Mouse (Mus musculus) MEL (cell line): Measurements from ENCODE around the gene Sbk1. TPM values are rescaled to one million over a fixed set of nuclear protein-coding genes. Genes with fewer than 3 reads are reported as not detected.
"Not testable (repeated sequence)": the region's sequence is repeated elsewhere in the genome, so short reads cannot be mapped to it uniquely, and the experiment has no call there.

Source experiments
- DNase-seq: peaks from one replicate; pipeline ENCODE4 v3.0.0; 2011; ENCODE audit warnings: low read depth, low spot score
- H3K27ac ChIP-seq: 2 replicates; pipeline ENCODE4 v1.5.1; 2012; ENCODE audit warnings: low read depth, mild to moderate bottlenecking, control low read depth, low read length, moderate library complexity; ENCODE audit not compliant: control insufficient read depth
- H3K27me3 ChIP-seq, 2 experiments: fragments of 150-350 bp in 1 of 2; sonication (generic) in 1 of 2; 2 replicates each; pipeline ENCODE4 v1.6.1; 2012; ENCODE audit warnings: low read length in 2 of 2, mild to moderate bottlenecking in 2 of 2, improper control_type of control experiment in 1 of 2, moderate library complexity in 1 of 2; ENCODE audit not compliant: insufficient read depth in 2 of 2, control insufficient read depth in 1 of 2
- H3K36me3 ChIP-seq, 2 experiments: 2 replicates each; pipeline ENCODE4 v1.6.1; 2012 to 2014; ENCODE audit warnings: low read length in 2 of 2, improper control_type of control experiment in 1 of 2, inconsistent platforms in 1 of 2, mild to moderate bottlenecking in 1 of 2; ENCODE audit not compliant: insufficient read depth in 2 of 2, control insufficient read depth in 1 of 2
- H3K4me1 ChIP-seq, 2 experiments: fragments of 150-350 bp in 1 of 2; sonication (generic) in 1 of 2; 2 replicates each; pipeline ENCODE4 v1.6.1; 2012; ENCODE audit warnings: low read length in 2 of 2, improper control_type of control experiment in 1 of 2, mild to moderate bottlenecking in 1 of 2; ENCODE audit not compliant: insufficient read depth in 2 of 2, control insufficient read depth in 1 of 2
- H3K4me3 ChIP-seq, 2 experiments: fragments of 150-350 bp in 1 of 2; sonication (generic) in 1 of 2; 2 replicates each; pipeline ENCODE4 v1.5.1; 2012; ENCODE audit warnings: low read depth in 2 of 2, low read length in 2 of 2, mild to moderate bottlenecking in 2 of 2, moderate library complexity in 2 of 2, control low read depth in 1 of 2, improper control_type of control experiment in 1 of 2; ENCODE audit not compliant: control insufficient read depth in 1 of 2, insufficient read depth in 1 of 2
- H3K79me2 ChIP-seq: 2 replicates; pipeline ENCODE4 v1.6.1; 2012; ENCODE audit warnings: mild to moderate bottlenecking, low read length, moderate library complexity; ENCODE audit not compliant: control insufficient read depth, poor library complexity, insufficient read depth
- H3K9ac ChIP-seq: 2 replicates; pipeline ENCODE4 v1.6.1; 2012; ENCODE audit warnings: low read depth, mild to moderate bottlenecking, control low read depth, low read length, moderate library complexity; ENCODE audit not compliant: control insufficient read depth, poor library complexity, severe bottlenecking
- H3K9me3 ChIP-seq: fragments of 150-350 bp; sonication (generic); replicated peaks from 2 replicates; pipeline ENCODE4 v1.6.1; 2012; ENCODE audit warnings: mild to moderate bottlenecking, low read length, improper control_type of control experiment, moderate library complexity; ENCODE audit not compliant: insufficient read depth
- CTCF ChIP-seq, 3 experiments: IDR thresholded peaks in 2 of 3; conservative IDR thresholded peaks in 1 of 3; 2 replicates each; pipeline ENCODE4 v1.5.1; 2011 to 2012; ENCODE audit warnings: low read length in 3 of 3, low read depth in 2 of 3, mild to moderate bottlenecking in 2 of 3, improper control_type of control experiment in 1 of 3, inconsistent platforms in 1 of 3, mixed read lengths in 1 of 3, moderate library complexity in 1 of 3; ENCODE audit not compliant: control insufficient read depth in 1 of 3, insufficient read depth in 1 of 3, poor library complexity in 1 of 3, severe bottlenecking in 1 of 3
- NRF1 ChIP-seq: IDR thresholded peaks from 2 replicates; pipeline ENCODE4 v1.6.1; 2014; ENCODE audit warnings: low read depth, mild to moderate bottlenecking, inconsistent platforms, low read length, improper control_type of control experiment, moderate library complexity; ENCODE audit not compliant: poor library complexity, insufficient read depth, severe bottlenecking
- RAD21 ChIP-seq: IDR thresholded peaks from 2 replicates; pipeline ENCODE4 v1.6.1; 2011; ENCODE audit warnings: mild to moderate bottlenecking, low read depth, low read length, improper control_type of control experiment
- UBTF ChIP-seq: IDR thresholded peaks from 2 replicates; pipeline ENCODE4 v1.6.1; 2012; ENCODE audit warnings: low read depth, mild to moderate bottlenecking, inconsistent platforms, low read length, improper control_type of control experiment, moderate library complexity, borderline replicate concordance; ENCODE audit not compliant: insufficient read depth
- ZNF384 ChIP-seq: IDR thresholded peaks from 2 replicates; pipeline ENCODE4 v1.6.1; 2012; ENCODE audit warnings: low read depth, mild to moderate bottlenecking, inconsistent platforms, low read length, improper control_type of control experiment
- polyA plus RNA-seq, 2 experiments: library from polyadenylated mRNA; stranded (reverse) in 1 of 2; unstranded in 1 of 2; fragments of >175 nt in 1 of 2; fragments of >200 nt in 1 of 2; gene quantifications; 2 replicates each; pipeline versions ENCODE4 v1.2.1 to v1.2.4; 2012; ENCODE audit warnings: low replicate concordance in 2 of 2, low read depth in 1 of 2; ENCODE audit not compliant: insufficient read length in 2 of 2, insufficient read depth in 1 of 2, missing spikeins in 1 of 2
- total RNA-seq: library from RNA; depleted of rRNA; stranded (reverse); fragments of 300-350 nt; gene quantifications from 2 replicates; pipeline ENCODE4 v1.2.3, GENCODE M21; 2012

The Sbk1 gene
- total and polyA plus RNA-seq, 3 experiments = 3.9 to 5.4 TPM; not detected in 1

DNA sequence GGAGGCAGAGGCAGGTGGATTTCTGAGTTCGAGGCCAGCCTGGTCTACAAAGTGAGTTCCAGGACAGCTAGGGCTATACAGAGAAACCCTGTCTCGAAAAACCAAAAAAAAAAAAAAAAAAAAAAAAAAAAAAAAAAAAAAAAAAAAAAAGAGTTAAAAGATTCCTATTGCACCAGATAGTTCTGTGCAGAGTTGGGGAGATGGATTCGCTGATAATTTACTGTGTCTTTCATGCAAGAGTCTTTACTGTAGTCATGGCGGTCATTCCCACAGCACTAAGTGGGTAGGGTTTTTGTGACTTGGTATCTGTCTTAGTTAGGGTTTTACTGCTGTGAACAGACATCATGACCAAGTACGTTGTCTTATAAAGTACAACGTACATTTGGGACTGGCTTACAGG, 56.4 kb downstream of the Sbk1 start:
- not testable (repeated sequence) for H3K79me2 ChIP-seq, H3K4me3 ChIP-seq, H3K27ac ChIP-seq, DNase-seq, H3K9me3 ChIP-seq, H3K4me1 ChIP-seq, H3K36me3 ChIP-seq, H3K9ac ChIP-seq, H3K27me3 ChIP-seq
- TF ChIP-seq ZNF384 = peak; percentile 58

DNA sequence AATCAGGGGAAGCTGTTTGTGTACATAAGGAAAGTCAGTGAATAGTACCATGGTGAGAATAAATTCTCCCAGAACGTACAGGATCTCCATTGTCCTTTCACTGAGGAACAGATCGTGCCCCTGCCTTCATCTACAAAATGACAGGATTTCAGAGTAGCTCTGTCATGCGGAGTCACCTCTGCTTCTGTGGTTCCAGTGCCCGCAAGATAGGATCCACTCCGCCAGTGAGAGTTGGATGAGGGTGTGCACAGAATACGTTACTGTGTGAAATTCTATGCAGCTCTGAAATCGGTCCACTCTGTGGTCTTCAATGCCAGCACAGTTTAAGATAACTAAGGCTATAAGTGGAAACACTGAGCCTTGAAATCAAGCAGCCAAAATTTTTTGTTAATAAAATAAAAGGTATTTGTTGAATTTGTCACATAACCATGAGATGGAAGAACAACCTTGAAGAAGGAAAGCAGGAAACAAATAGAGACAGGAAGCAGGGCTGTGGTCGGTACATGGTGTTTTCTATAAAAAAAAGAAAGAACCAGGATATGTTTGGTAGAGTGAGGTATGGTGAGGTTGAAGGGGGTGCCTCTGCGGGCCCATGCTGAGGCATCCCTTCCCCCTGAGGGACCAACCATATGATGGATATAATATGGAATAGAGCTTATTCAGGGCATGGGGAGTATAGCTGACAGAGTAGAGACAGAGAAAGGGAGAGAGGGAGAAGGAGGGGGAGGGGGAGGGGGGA, 57.7 kb downstream of the Sbk1 start:
- Histone ChIP-seq H3K9ac (no peak overlapping the region), H3K27ac (no peak overlapping the region), H3K79me2 (no peaks in the 10 kb centered on the region), H3K27me3 (peaks cover 3 to 7% of the 10 kb centered on the region in 2 experiments; a peak in 3 of 4 replicates), H3K4me3 (no peak overlapping the region), H3K36me3 (no peaks in the 10 kb centered on the region), H3K9me3 (no peaks in the 10 kb centered on the region), H3K4me1 (no peaks in the 10 kb centered on the region)
- no peak for DNase-seq
- no peak for TF ChIP-seq RAD21
- TF ChIP-seq UBTF = no peak

DNA sequence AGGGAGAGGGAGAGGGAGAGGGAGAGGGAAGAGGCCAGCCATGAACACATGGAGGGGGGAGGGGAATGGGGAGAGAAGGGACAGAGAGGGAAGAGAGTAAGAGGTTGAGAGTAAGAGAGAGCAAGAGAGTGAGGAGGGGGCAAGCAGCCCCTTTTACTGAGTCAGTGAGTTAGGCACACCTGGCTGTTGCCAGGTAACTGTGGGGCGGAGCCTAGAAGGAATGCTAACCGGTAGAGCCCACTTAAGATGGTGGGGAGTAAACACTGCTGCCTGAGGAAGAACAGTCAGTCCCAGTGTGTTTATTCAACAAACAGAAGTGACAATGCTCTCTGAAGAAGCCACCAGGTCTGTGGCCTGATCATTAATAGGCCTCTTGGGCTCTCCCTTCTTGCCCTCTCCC, 58.3 kb downstream of the Sbk1 start:
- peaks cover 3 to 7% of the 10 kb centered on the region in 2 experiments; a peak in 3 of 4 replicates for H3K27me3 ChIP-seq

DNA sequence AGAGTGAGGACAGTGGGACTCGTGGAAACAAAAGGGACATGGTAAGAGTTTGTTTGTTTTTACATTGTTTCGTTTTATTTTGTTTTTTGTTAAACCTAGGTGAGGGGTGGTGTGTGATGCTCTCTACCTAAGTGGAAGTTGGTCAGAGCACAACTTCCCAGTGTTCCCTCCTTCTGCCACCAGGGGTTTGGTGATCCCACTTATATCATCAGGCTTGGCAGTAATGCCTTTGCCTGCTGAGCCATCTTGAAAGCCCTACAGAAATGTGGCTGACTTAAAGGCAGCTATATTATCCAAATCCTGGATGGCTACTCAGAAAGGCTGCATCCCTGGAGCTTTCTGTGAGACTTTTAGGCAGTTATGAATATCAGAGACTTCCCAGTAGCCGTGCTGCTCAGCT, 60.3 kb downstream of the Sbk1 start:
- no peak for DNase-seq
- no peaks in the 10 kb centered on the region for H3K4me1 ChIP-seq
- H3K4me3 ChIP-seq = no peak overlapping the region
- H3K27ac ChIP-seq = no peak overlapping the region
- peaks cover 3 to 9% of the 10 kb centered on the region in 2 experiments; a peak in 3 of 4 replicates for H3K27me3 ChIP-seq
- no peaks in the 10 kb centered on the region for H3K79me2 ChIP-seq
- H3K9me3 ChIP-seq = no peaks in the 10 kb centered on the region
- no peak for TF ChIP-seq UBTF
- TF ChIP-seq CTCF (IDR thresholded peaks at IDR 0.05 in 2 of 3, conservative IDR thresholded peaks at IDR 0.05 in 1 of 3; ENCODE audit: control insufficient read depth in 1 of 3, insufficient read depth in 1 of 3, low read depth in 2 of 3, low read length in 3 of 3, poor library complexity in 1 of 3, severe bottlenecking in 1 of 3) = peak in 2 of 3 experiments; percentile 1 to 11; a peak in 1 of 6 replicates
- TF ChIP-seq, all 39 proteins: peak for 1
- H3K36me3 ChIP-seq = no peaks in the 10 kb centered on the region
- no peak overlapping the region for H3K9ac ChIP-seq

More for the DNA sequence above, 58.3 kb downstream of the Sbk1 start:
- Histone ChIP-seq H3K79me2 (no peaks in the 10 kb centered on the region), H3K4me1 (no peaks in the 10 kb centered on the region), H3K27ac (no peak overlapping the region), H3K4me3 (no peak overlapping the region), H3K9me3 (no peaks in the 10 kb centered on the region), H3K36me3 (no peaks in the 10 kb centered on the region), H3K9ac (no peak overlapping the region)
- DNase-seq = no peak
- TF ChIP-seq NRF1 = no peak
